Comparison of ENCODE assay signal across 27 mouse cellular contexts in genomic region chr2:144189756-144190155, GRCm38 (mm10).
"Had no signal": no experiment of that assay in that cellular context is flagged by ENCODE, and none has a peak within 500 bp of the region (broad histone marks: within the 10 kb centered on the region; RNA-seq: fewer than 3 reads in every experiment).

No protein-coding gene starts in this region.

- H3K9me3 ChIP-seq: heart, embryonic 10.5 days; heart, embryonic 12.5 days; hindbrain, embryonic 10.5 days; hindbrain, embryonic 12.5 days; intestine, embryonic 15.5 days; limb, embryonic 13.5 days; limb, embryonic 15.5 days; liver, embryonic 12.5 days had no signal

- H3K27me3 ChIP-seq: heart, embryonic 12.5 days; hindbrain, embryonic 12.5 days; intestine, embryonic 15.5 days; limb, embryonic 15.5 days; liver, embryonic 12.5 days had no signal

- DNase-seq: gastrocnemius, adult 2 months; gastrocnemius, postnatal 10 days; gastrocnemius, postnatal 25 days; heart, adult 18-20 months; heart, postnatal 10 days; heart, postnatal 4 days; kidney, adult 18-20 months; kidney, adult 8-10 months; kidney, postnatal 10 days; kidney, postnatal 25 days; kidney, postnatal 4 days; left cerebral cortex, postnatal 4 days had no signal

- H3K27ac ChIP-seq: gastrocnemius, adult 2 months; heart, embryonic 10.5 days; hindbrain, embryonic 10.5 days; hindbrain, embryonic 12.5 days; hindbrain, embryonic 14.5 days; intestine, embryonic 15.5 days; layer of hippocampus, adult 2 months; left cerebral cortex, adult 2 months; limb, embryonic 13.5 days; limb, embryonic 15.5 days; liver, embryonic 12.5 days; liver, embryonic 14.5 days had no signal

- ATAC-seq: hindbrain, embryonic 16.5 days; inflammation-experienced regulatory T-cells, adult 6 months; intestine, embryonic 15.5 days; intestine, postnatal 0 days; liver, embryonic 12.5 days had no signal

- H3K4me2 ChIP-seq: heart, embryonic 12.5 days; hindbrain, embryonic 12.5 days; hindbrain, embryonic 14.5 days; intestine, embryonic 15.5 days; limb, embryonic 13.5 days; limb, embryonic 15.5 days; liver, embryonic 12.5 days had no signal

- H3K36me3 ChIP-seq: heart, embryonic 10.5 days; heart, embryonic 12.5 days; hindbrain, embryonic 10.5 days; hindbrain, embryonic 12.5 days; intestine, embryonic 15.5 days; limb, embryonic 13.5 days; limb, embryonic 15.5 days; liver, embryonic 12.5 days had no signal

- H3K9ac ChIP-seq: heart, embryonic 12.5 days; hindbrain, embryonic 12.5 days; hindbrain, embryonic 14.5 days; intestine, embryonic 15.5 days; limb, embryonic 13.5 days; limb, embryonic 15.5 days; liver, embryonic 12.5 days; liver, embryonic 14.5 days had no signal

- H3K4me3 ChIP-seq: gastrocnemius, adult 2 months; heart, embryonic 10.5 days; heart, embryonic 12.5 days; hindbrain, embryonic 10.5 days; hindbrain, embryonic 12.5 days; intestine, embryonic 15.5 days; layer of hippocampus, adult 2 months; left cerebral cortex, adult 2 months; limb, embryonic 13.5 days; limb, embryonic 15.5 days; liver, embryonic 12.5 days had no signal
